In the genomic region with DNA sequence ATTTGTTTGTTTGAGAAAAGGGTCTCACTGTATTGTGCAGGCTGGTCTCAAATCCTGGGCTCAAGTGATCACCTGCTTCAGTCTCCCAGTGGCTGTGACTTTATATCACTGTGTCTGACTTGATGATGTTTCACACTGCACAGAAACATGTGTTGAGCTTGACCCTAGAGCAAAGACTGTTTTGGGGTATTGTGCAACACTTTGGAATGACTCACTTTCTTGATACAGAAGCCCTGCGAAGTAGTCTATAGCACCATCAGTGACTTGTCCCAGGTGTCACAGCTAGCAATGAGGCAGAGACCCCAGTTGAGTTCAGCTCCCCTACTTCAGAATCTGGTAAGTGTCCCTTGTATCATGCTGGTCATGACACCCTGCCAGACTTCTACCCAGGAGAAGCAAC, we compare ENCODE assay signal across 27 mouse cellular contexts.
A peak's percentile ranks its signal among the peaks of the same experiment; 100 is the strongest.
DNase-seq lines count a peak whose midpoint lies in the region; ATAC-seq and TF ChIP-seq lines count a peak whose summit lies in the region.
"Had no signal": no experiment of that assay in that cellular context is flagged by ENCODE, and none has a peak within 500 bp of the region (broad histone marks: within the 10 kb centered on the region; RNA-seq: fewer than 3 reads in every experiment).

No protein-coding gene starts in this region.

- H3ac ChIP-seq in C2C12 (ENCODE audit: control insufficient read depth, insufficient read length, low read depth) (no peak overlapping the region), myocyte (ENCODE audit: control insufficient read depth, insufficient read length) (no peak overlapping the region)

- ATAC-seq in liver, embryonic 16.5 days (ENCODE audit: low read depth) = peak; percentile 42; the same call in 1 of the 2 replicates
- ATAC-seq in liver, postnatal 0 days = no peak
- ATAC-seq: forebrain, embryonic 14.5 days; forebrain, postnatal 0 days; Patski had no signal

- no peak overlapping the region for H3K4me3 ChIP-seq in heart, embryonic 10.5 days
- no peak overlapping the region for H3K4me3 ChIP-seq in liver, embryonic 16.5 days (ENCODE audit: low read depth, low read length)
- no peak overlapping the region for H3K4me3 ChIP-seq in liver, postnatal 0 days (ENCODE audit: low read depth, low read length)
- H3K4me3 ChIP-seq in C2C12 (ENCODE audit: insufficient read depth, poor library complexity, severe bottlenecking) = no peak overlapping the region
- H3K4me3 ChIP-seq in myocyte = no peak overlapping the region
- no peak overlapping the region for H3K4me3 ChIP-seq in hindbrain, embryonic 10.5 days
- H3K4me3 ChIP-seq: embryonic facial prominence, embryonic 12.5 days; embryonic facial prominence, embryonic 15.5 days; gastrocnemius, adult 2 months; heart, embryonic 12.5 days; heart, embryonic 15.5 days; hindbrain, embryonic 15.5 days had no signal

- no peak overlapping the region for H3K9ac ChIP-seq in liver, embryonic 16.5 days (ENCODE audit: low read depth, low read length)
- H3K9ac ChIP-seq in liver, postnatal 0 days (replicated peaks) = no peak overlapping the region
- H3K9ac ChIP-seq: embryonic facial prominence, embryonic 12.5 days; embryonic facial prominence, embryonic 15.5 days; forebrain, postnatal 0 days; heart, embryonic 12.5 days; heart, embryonic 15.5 days; hindbrain, embryonic 15.5 days had no signal

- TF ChIP-seq EP300 in liver, postnatal 0 days (IDR thresholded peaks at IDR 0.05; ENCODE audit: low read depth) = no peak

- H3K79me2 ChIP-seq in C2C12 (ENCODE audit: control insufficient read depth, insufficient read depth) = no peaks in the 10 kb centered on the region
- H3K79me2 ChIP-seq in myocyte (ENCODE audit: control insufficient read depth, insufficient read depth) = no peaks in the 10 kb centered on the region

- H3K27me3 ChIP-seq in heart, embryonic 10.5 days (ENCODE audit: insufficient read depth, poor library complexity, severe bottlenecking) = no peaks in the 10 kb centered on the region
- H3K27me3 ChIP-seq in liver, embryonic 16.5 days (ENCODE audit: control insufficient read depth, insufficient read depth, low read depth, low read length) = no peaks in the 10 kb centered on the region
- H3K27me3 ChIP-seq in liver, postnatal 0 days (ENCODE audit: insufficient read depth, low read length) = no peaks in the 10 kb centered on the region
- no peaks in the 10 kb centered on the region for H3K27me3 ChIP-seq in C2C12 (ENCODE audit: control insufficient read depth, insufficient read depth, insufficient read length)
- H3K27me3 ChIP-seq in myocyte (ENCODE audit: control insufficient read depth, insufficient read depth, insufficient read length) = no peaks in the 10 kb centered on the region
- H3K27me3 ChIP-seq in hindbrain, embryonic 10.5 days (ENCODE audit: insufficient read depth, poor library complexity, severe bottlenecking) = no peaks in the 10 kb centered on the region
- H3K27me3 ChIP-seq: embryonic facial prominence, embryonic 12.5 days; embryonic facial prominence, embryonic 15.5 days; heart, embryonic 12.5 days; heart, embryonic 15.5 days; hindbrain, embryonic 15.5 days; Patski had no signal

- no peaks in the 10 kb centered on the region; the same call in 1 of the 2 replicates for H3K36me3 ChIP-seq in heart, embryonic 10.5 days
- no peaks in the 10 kb centered on the region for H3K36me3 ChIP-seq in liver, embryonic 16.5 days (ENCODE audit: control insufficient read depth, insufficient read depth)
- H3K36me3 ChIP-seq in liver, postnatal 0 days (replicated peaks; ENCODE audit: insufficient read depth, low read length) = 0 out of 2 replicates have a peak, but pooled peaks cover 3% of the 10 kb centered on the region
- H3K36me3 ChIP-seq in C2C12 (ENCODE audit: control insufficient read depth, insufficient read depth) = peaks cover 4% of the 10 kb centered on the region
- H3K36me3 ChIP-seq in myocyte (ENCODE audit: control insufficient read depth, insufficient read depth) = no peaks in the 10 kb centered on the region
- 0 out of 2 replicates have a peak, but pooled peaks cover 3% of the 10 kb centered on the region for H3K36me3 ChIP-seq in hindbrain, embryonic 10.5 days
- H3K36me3 ChIP-seq: embryonic facial prominence, embryonic 12.5 days; embryonic facial prominence, embryonic 15.5 days; heart, embryonic 12.5 days; heart, embryonic 15.5 days; hindbrain, embryonic 15.5 days had no signal

- H3K9me3 ChIP-seq in heart, embryonic 10.5 days = no peaks in the 10 kb centered on the region
- H3K9me3 ChIP-seq in liver, embryonic 16.5 days (replicated peaks; ENCODE audit: control insufficient read depth, low read length) = no peaks in the 10 kb centered on the region
- no peaks in the 10 kb centered on the region for H3K9me3 ChIP-seq in liver, postnatal 0 days (ENCODE audit: low read length)
- H3K9me3 ChIP-seq in hindbrain, embryonic 10.5 days = no peaks in the 10 kb centered on the region
- H3K9me3 ChIP-seq: embryonic facial prominence, embryonic 12.5 days; embryonic facial prominence, embryonic 15.5 days; heart, embryonic 12.5 days; heart, embryonic 15.5 days; hindbrain, embryonic 15.5 days had no signal

- H3K4me1 ChIP-seq in heart, embryonic 10.5 days = no peaks in the 10 kb centered on the region; the same call in 1 of the 2 replicates
- no peaks in the 10 kb centered on the region; the same call in 1 of the 2 replicates for H3K4me1 ChIP-seq in liver, embryonic 16.5 days (ENCODE audit: control insufficient read depth, low read depth, low read length)
- H3K4me1 ChIP-seq in liver, postnatal 0 days (ENCODE audit: insufficient read depth) = peaks cover 2% of the 10 kb centered on the region; the same call in 1 of the 2 replicates
- H3K4me1 ChIP-seq in hindbrain, embryonic 10.5 days (replicated peaks) = no peaks in the 10 kb centered on the region
- H3K4me1 ChIP-seq: embryonic facial prominence, embryonic 12.5 days; embryonic facial prominence, embryonic 15.5 days; heart, embryonic 12.5 days; heart, embryonic 15.5 days; hindbrain, embryonic 15.5 days had no signal

- TF ChIP-seq POLR2A in myocyte (IDR thresholded peaks at IDR 0.05; ENCODE audit: insufficient read length, low read depth) = no peak

- no peaks in the 10 kb centered on the region for H3K79me3 ChIP-seq in C2C12 (ENCODE audit: low read depth)

- 91% methylated on average over 1 of the region's 1 CpGs for WGBS in heart, embryonic 10.5 days
- WGBS in liver, embryonic 16.5 days (ENCODE audit: insufficient replicate concordance) = 62% methylated on average over 1 of the region's 1 CpGs
- WGBS in liver, postnatal 0 days (ENCODE audit: insufficient replicate concordance) = 81% methylated on average over 1 of the region's 1 CpGs
- 89% methylated on average over 1 of the region's 1 CpGs for WGBS in hindbrain, embryonic 10.5 days

- no peak overlapping the region for H3K27ac ChIP-seq in heart, embryonic 10.5 days
- H3K27ac ChIP-seq in liver, embryonic 16.5 days (ENCODE audit: low read length) = no peak overlapping the region
- no peak overlapping the region for H3K27ac ChIP-seq in liver, postnatal 0 days (ENCODE audit: low read depth)
- H3K27ac ChIP-seq in hindbrain, embryonic 10.5 days = no peak overlapping the region
- H3K27ac ChIP-seq: embryonic facial prominence, embryonic 12.5 days; embryonic facial prominence, embryonic 15.5 days; gastrocnemius, adult 2 months; heart, embryonic 15.5 days; hindbrain, embryonic 15.5 days had no signal

- DNase-seq in heart, adult 18-20 months = peak; percentile 9 to 14
- no peak for DNase-seq in heart, embryonic 10.5 days (ENCODE audit: low spot score)
- no peak for DNase-seq in liver, postnatal 0 days
- no peak for DNase-seq in left cerebral cortex, adult 8-10 months (ENCODE audit: low spot score in 2 of 2)
- DNase-seq in hindbrain, embryonic 10.5 days (ENCODE audit: low spot score) = no peak
- DNase-seq: adrenal gland, adult 2 months; adrenal gland, postnatal 14 days; cerebellum, adult 11 months; cerebellum, adult 2 months; cerebellum, adult 9-11 months; cerebellum, postnatal 25 days; forebrain, postnatal 0 days; gastrocnemius, adult 2 months; gastrocnemius, postnatal 14 days; heart, adult 11 months; heart, postnatal 10 days; heart, postnatal 36 days had no signal

- no peak for TF ChIP-seq CTCF in liver, postnatal 0 days (IDR thresholded peaks at IDR 0.05; ENCODE audit: low read depth)
- no peak for TF ChIP-seq CTCF in C2C12 (IDR thresholded peaks at IDR 0.05; ENCODE audit: control insufficient read depth, insufficient read depth, insufficient read length)

- H3K4me2 ChIP-seq in liver, embryonic 16.5 days (ENCODE audit: low read depth, low read length) = no peak overlapping the region
- H3K4me2 ChIP-seq in liver, postnatal 0 days (ENCODE audit: low read depth, low read length) = no peak overlapping the region
- no peak overlapping the region for H3K4me2 ChIP-seq in myocyte (ENCODE audit: low read depth)
- H3K4me2 ChIP-seq: embryonic facial prominence, embryonic 12.5 days; embryonic facial prominence, embryonic 15.5 days; heart, embryonic 12.5 days; heart, embryonic 15.5 days; hindbrain, embryonic 15.5 days had no signal

TF ChIP-seq in C2C12, 6 proteins besides CTCF, POLR2A, EP300 and RAD21:
- TF ChIP-seq MAX (IDR thresholded peaks at IDR 0.05) = no peak
- TF ChIP-seq CEBPB (IDR thresholded peaks at IDR 0.05; ENCODE audit: low read depth) = peak; percentile 69
- no peak for TF ChIP-seq MYOD1 (IDR thresholded peaks at IDR 0.05; ENCODE audit: control insufficient read depth, insufficient read length, low read depth)

TF ChIP-seq in myocyte, 11 proteins besides CTCF, POLR2A, EP300 and RAD21:
- TF ChIP-seq TCF3 (IDR thresholded peaks at IDR 0.05; ENCODE audit: insufficient read length, low read depth) = no peak
- 0 out of 2 replicates have a peak, but pooled peaks have one; percentile 52 for TF ChIP-seq CEBPB (IDR thresholded peaks at IDR 0.05; ENCODE audit: insufficient read depth, poor library complexity, severe bottlenecking)

Comparison
In these comparisons a context has a peak if more than half of its experiments do, and no peak if none do; other contexts are left out.
1. DNase-seq: peak in heart, adult 18-20 months (2 of 2); none in heart, embryonic 10.5 days (single experiment), liver, postnatal 0 days (single experiment), left cerebral cortex, adult 8-10 months (0 of 2) and hindbrain, embryonic 10.5 days (single experiment).